In genomic region chr3:104822413-104822812, GRCm38 (mm10) we compare ENCODE assay signal across 28 mouse cellular contexts. TPM values are rescaled to one million over a fixed set of nuclear protein-coding genes. Genes with fewer than 3 reads are reported as not detected.
DNase-seq lines count a peak whose midpoint lies in the region; ATAC-seq and TF ChIP-seq lines count a peak whose summit lies in the region.
"Had no signal": no experiment of that assay in that cellular context is flagged by ENCODE, and none has a peak within 500 bp of the region (broad histone marks: within the 10 kb centered on the region; RNA-seq: fewer than 3 reads in every experiment).

No protein-coding gene starts in this region.

- 89% methylated on average over 3 of the region's 3 CpGs for WGBS in heart, embryonic 10.5 days
- WGBS in midbrain, embryonic 11.5 days, result 84% methylated on average over 3 of the region's 3 CpGs
- WGBS in midbrain, embryonic 13.5 days, result 88% methylated on average over 3 of the region's 3 CpGs

- TF ChIP-seq EP300 in MEL (IDR thresholded peaks at IDR 0.05; ENCODE audit: low read depth in 1 of 2, low read length in 2 of 2), result no peak

- H3K79me2 ChIP-seq in MEL (ENCODE audit: control insufficient read depth, insufficient read depth, low read length, poor library complexity), result peaks cover 4% of the 10 kb centered on the region; the same call in 1 of the 2 replicates

- peaks cover 27% of the 10 kb centered on the region for H3K36me3 ChIP-seq in heart, embryonic 10.5 days
- H3K36me3 ChIP-seq in midbrain, embryonic 11.5 days (ENCODE audit: control insufficient read depth, insufficient read depth, low read length), result peaks cover 2% of the 10 kb centered on the region; the same call in 1 of the 2 replicates
- H3K36me3 ChIP-seq in midbrain, embryonic 13.5 days, result peaks cover 30% of the 10 kb centered on the region
- peaks cover 1 to 18% of the 10 kb centered on the region in 2 experiments for H3K36me3 ChIP-seq in MEL (ENCODE audit: control insufficient read depth in 1 of 2, insufficient read depth in 2 of 2, low read length in 2 of 2)

- ATAC-seq in midbrain, embryonic 11.5 days (ENCODE audit: low FRiP score), result no peak
- ATAC-seq in midbrain, embryonic 13.5 days, result no peak
- ATAC-seq: forebrain, embryonic 14.5 days; forebrain, embryonic 16.5 days had no signal

- H3K27ac ChIP-seq in heart, embryonic 10.5 days, result no peak overlapping the region
- H3K27ac ChIP-seq in midbrain, embryonic 11.5 days (ENCODE audit: low read depth, low read length), result no peak overlapping the region
- no peak overlapping the region for H3K27ac ChIP-seq in midbrain, embryonic 13.5 days
- H3K27ac ChIP-seq in MEL (ENCODE audit: control insufficient read depth, low read depth, low read length), result no peak overlapping the region
- H3K27ac ChIP-seq: embryonic facial prominence, embryonic 13.5 days; embryonic facial prominence, embryonic 15.5 days; forebrain, embryonic 10.5 days; forebrain, embryonic 12.5 days had no signal

- TF ChIP-seq CTCF in MEL (IDR thresholded peaks at IDR 0.05 in 2 of 3, conservative IDR thresholded peaks at IDR 0.05 in 1 of 3; ENCODE audit: control insufficient read depth in 1 of 3, insufficient read depth in 1 of 3, low read depth in 2 of 3, low read length in 3 of 3, poor library complexity in 1 of 3, severe bottlenecking in 1 of 3), result no peak

- peaks cover 23% of the 10 kb centered on the region for H3K4me1 ChIP-seq in heart, embryonic 10.5 days
- H3K4me1 ChIP-seq in midbrain, embryonic 11.5 days (ENCODE audit: control insufficient read depth, insufficient read depth, low read length), result peaks cover 5% of the 10 kb centered on the region; the same call in 1 of the 2 replicates
- H3K4me1 ChIP-seq in midbrain, embryonic 13.5 days (replicated peaks), result peaks cover 14% of the 10 kb centered on the region
- H3K4me1 ChIP-seq in MEL (ENCODE audit: control insufficient read depth in 1 of 2, insufficient read depth in 2 of 2, low read length in 2 of 2), result no peaks in the 10 kb centered on the region; a peak in 1 of 4 replicates

- no peaks in the 10 kb centered on the region for H3K9me3 ChIP-seq in heart, embryonic 10.5 days
- H3K9me3 ChIP-seq in midbrain, embryonic 11.5 days (ENCODE audit: control insufficient read depth, low read length), result no peaks in the 10 kb centered on the region
- H3K9me3 ChIP-seq in midbrain, embryonic 13.5 days, result no peaks in the 10 kb centered on the region
- H3K9me3 ChIP-seq in MEL (replicated peaks; ENCODE audit: insufficient read depth, low read length), result no peaks in the 10 kb centered on the region
- H3K9me3 ChIP-seq: embryonic facial prominence, embryonic 13.5 days; embryonic facial prominence, embryonic 15.5 days; forebrain, embryonic 10.5 days; forebrain, embryonic 12.5 days; G1E had no signal

- no peak overlapping the region for H3K4me3 ChIP-seq in heart, embryonic 10.5 days
- no peak overlapping the region for H3K4me3 ChIP-seq in midbrain, embryonic 11.5 days (ENCODE audit: low read depth, low read length)
- no peak overlapping the region for H3K4me3 ChIP-seq in midbrain, embryonic 13.5 days (replicated peaks)
- no peak overlapping the region for H3K4me3 ChIP-seq in MEL (ENCODE audit: control insufficient read depth in 1 of 2, insufficient read depth in 1 of 2, low read depth in 2 of 2, low read length in 2 of 2)
- H3K4me3 ChIP-seq: embryonic facial prominence, embryonic 13.5 days; embryonic facial prominence, embryonic 15.5 days; erythroblast, embryonic 14.5 days; forebrain, embryonic 10.5 days; forebrain, embryonic 12.5 days had no signal

- no peaks in the 10 kb centered on the region for H3K27me3 ChIP-seq in heart, embryonic 10.5 days (ENCODE audit: insufficient read depth, poor library complexity, severe bottlenecking)
- H3K27me3 ChIP-seq in midbrain, embryonic 11.5 days (ENCODE audit: control insufficient read depth, insufficient read depth, low read length), result no peaks in the 10 kb centered on the region
- H3K27me3 ChIP-seq in midbrain, embryonic 13.5 days, result no peaks in the 10 kb centered on the region
- H3K27me3 ChIP-seq in MEL (ENCODE audit: control insufficient read depth in 1 of 2, insufficient read depth in 2 of 2, low read length in 2 of 2), result no peaks in the 10 kb centered on the region
- H3K27me3 ChIP-seq: embryonic facial prominence, embryonic 13.5 days; embryonic facial prominence, embryonic 15.5 days; forebrain, embryonic 12.5 days had no signal

- H3K4me2 ChIP-seq in midbrain, embryonic 11.5 days, result no peak overlapping the region
- H3K4me2 ChIP-seq in midbrain, embryonic 13.5 days (replicated peaks), result no peak overlapping the region
- H3K4me2 ChIP-seq: embryonic facial prominence, embryonic 13.5 days; embryonic facial prominence, embryonic 15.5 days; forebrain, embryonic 12.5 days had no signal

- H3K9ac ChIP-seq in midbrain, embryonic 11.5 days (ENCODE audit: low read length), result no peak overlapping the region
- H3K9ac ChIP-seq in midbrain, embryonic 13.5 days (replicated peaks), result no peak overlapping the region
- H3K9ac ChIP-seq in MEL (ENCODE audit: control insufficient read depth, low read depth, low read length, poor library complexity, severe bottlenecking), result no peak overlapping the region
- H3K9ac ChIP-seq: embryonic facial prominence, embryonic 13.5 days; embryonic facial prominence, embryonic 15.5 days; forebrain, embryonic 12.5 days had no signal

- no peak for TF ChIP-seq POLR2A in MEL (IDR thresholded peaks at IDR 0.05; ENCODE audit: control insufficient read depth in 1 of 2, insufficient read depth in 1 of 2, low read depth in 1 of 2, low read length in 2 of 2, poor library complexity in 1 of 2)

- DNase-seq in heart, adult 11 months, result peak; percentile 55
- DNase-seq in heart, embryonic 10.5 days (ENCODE audit: low spot score), result no peak
- DNase-seq in midbrain, embryonic 11.5 days (ENCODE audit: low spot score, missing footprints), result peak; percentile 39
- peak; percentile 40 for DNase-seq in MEL (ENCODE audit: low read depth, low spot score)
- peak; percentile 18 for DNase-seq in yolk sac, embryonic 10.5 days (ENCODE audit: low spot score)
- DNase-seq in cerebellum, adult 9-11 months, result no peak
- no peak for DNase-seq in gastrocnemius, postnatal 10 days
- DNase-seq: adrenal gland, adult 2 months; adrenal gland, postnatal 14 days; adrenal gland, postnatal 36 days; cerebellum, adult 11-12 months; cerebellum, adult 2 months; cerebellum, adult 9-10 months; cerebellum, postnatal 14 days; cerebellum, postnatal 36 days; embryo, embryonic 11 days had no signal

- no peak for TF ChIP-seq RAD21 in MEL (IDR thresholded peaks at IDR 0.05; ENCODE audit: low read depth, low read length)

TF ChIP-seq in MEL, 35 proteins besides CTCF, POLR2A, EP300 and RAD21 (continues in another document):
- TF ChIP-seq NRF1 (IDR thresholded peaks at IDR 0.05; ENCODE audit: insufficient read depth, low read depth, low read length, poor library complexity, severe bottlenecking) (no peak), MAZ (IDR thresholded peaks at IDR 0.05; ENCODE audit: low read depth, low read length) (no peak), ETS1 (IDR thresholded peaks at IDR 0.05; ENCODE audit: low read depth, low read length) (peak; percentile 69)

RNA-seq across cellular contexts. Expression of gene Mov10, which starts 4.0 kb away (rescaled TPM):
- 42.2 and 54.0 TPM in 2 replicates for polyA plus RNA-seq in heart, embryonic 10.5 days (2016; fragmentation: Nextera tagmentation; extraction: Ambion mirVana)
- polyA plus RNA-seq in midbrain, embryonic 11.5 days (2014; fragmentation: Nextera tagmentation; extraction: Ambion mirVana), result 9.5 and 9.9 TPM in 2 replicates
- 6.2 and 8.7 TPM in 2 replicates for polyA plus RNA-seq in midbrain, embryonic 13.5 days (2015; fragmentation: Nextera tagmentation; extraction: Ambion mirVana)
- total RNA-seq in MEL (2012; rRNA removed), result 7.1 and 7.6 TPM in 2 replicates
- 10 to 100 TPM in 1 of 2 experiments, not detected in 1; 32.5 TPM for polyA plus RNA-seq in MEL (2012; ENCODE audit: insufficient read depth in 1 of 2, insufficient read length in 2 of 2, low read depth in 1 of 2, low replicate concordance in 2 of 2, missing spikeins in 1 of 2)
- total RNA-seq in gastrocnemius, postnatal 10 days (2021), result 1 to 10 TPM; 5.5 to 8.7 TPM

RNA-seq across cellular contexts. Expression of gene Rhoc, which starts 34.2 kb away (rescaled TPM):
- polyA plus RNA-seq in heart, embryonic 10.5 days (2016; fragmentation: Nextera tagmentation; extraction: Ambion mirVana), result 243 and 267 TPM in 2 replicates
- 78.2 and 82.0 TPM in 2 replicates for polyA plus RNA-seq in midbrain, embryonic 11.5 days (2014; fragmentation: Nextera tagmentation; extraction: Ambion mirVana)
- polyA plus RNA-seq in midbrain, embryonic 13.5 days (2015; fragmentation: Nextera tagmentation; extraction: Ambion mirVana), result 39.7 and 43.2 TPM in 2 replicates
- total RNA-seq in MEL (2012; rRNA removed), result not detected in 2 replicates
- polyA plus RNA-seq in MEL (2012; ENCODE audit: insufficient read depth in 1 of 2, insufficient read length in 2 of 2, low read depth in 1 of 2, low replicate concordance in 2 of 2, missing spikeins in 1 of 2), result under 1 TPM in 1 of 2 experiments, not detected in 1; 0.21 TPM
- total RNA-seq in gastrocnemius, postnatal 10 days (2021), result 100 to 1,000 TPM in 1 of 2 experiments, 10 to 100 TPM in 1; 96.3 to 130 TPM

RNA-seq across cellular contexts. Expression of gene Fam19a3, which starts 40.8 kb away (rescaled TPM):
- polyA plus RNA-seq in heart, embryonic 10.5 days (2016; fragmentation: Nextera tagmentation; extraction: Ambion mirVana), result 0.70 and 1.4 TPM in 2 replicates
- not detected in 2 replicates for polyA plus RNA-seq in midbrain, embryonic 11.5 days (2014; fragmentation: Nextera tagmentation; extraction: Ambion mirVana)
- polyA plus RNA-seq in midbrain, embryonic 13.5 days (2015; fragmentation: Nextera tagmentation; extraction: Ambion mirVana), result not detected in 2 replicates
- not detected in 2 replicates for total RNA-seq in MEL (2012; rRNA removed)
- under 1 TPM in 1 of 2 experiments, not detected in 1; 0.03 TPM for polyA plus RNA-seq in MEL (2012; ENCODE audit: insufficient read depth in 1 of 2, insufficient read length in 2 of 2, low read depth in 1 of 2, low replicate concordance in 2 of 2, missing spikeins in 1 of 2)
- 1 to 10 TPM; 3.8 TPM for total RNA-seq in gastrocnemius, postnatal 10 days (2021)
- total RNA-seq: common myeloid progenitor, adult 5-6 weeks had no signal
- polyA plus RNA-seq: C2C12; embryonic facial prominence, embryonic 11.5 days; erythroblast, embryonic 14.5 days; forebrain, embryonic 10.5 days; G1E had no signal

RNA-seq across cellular contexts. Expression of gene St7l, which starts 41.4 kb away (rescaled TPM):
- 27.0 and 32.2 TPM in 2 replicates for polyA plus RNA-seq in heart, embryonic 10.5 days (2016; fragmentation: Nextera tagmentation; extraction: Ambion mirVana)
- 36.3 and 40.3 TPM in 2 replicates for polyA plus RNA-seq in midbrain, embryonic 11.5 days (2014; fragmentation: Nextera tagmentation; extraction: Ambion mirVana)
- polyA plus RNA-seq in midbrain, embryonic 13.5 days (2015; fragmentation: Nextera tagmentation; extraction: Ambion mirVana), result 35.7 and 38.7 TPM in 2 replicates
- 7.9 and 8.6 TPM in 2 replicates for total RNA-seq in MEL (2012; rRNA removed)
- 1 to 10 TPM in 1 of 2 experiments, not detected in 1; 8.0 TPM for polyA plus RNA-seq in MEL (2012; ENCODE audit: insufficient read depth in 1 of 2, insufficient read length in 2 of 2, low read depth in 1 of 2, low replicate concordance in 2 of 2, missing spikeins in 1 of 2)
- total RNA-seq in gastrocnemius, postnatal 10 days (2021), result 10 to 100 TPM; 13.8 to 20.8 TPM

RNA-seq across cellular contexts. Expression of gene Ppm1j, which starts 41.6 kb away (rescaled TPM):
- 19.9 and 44.8 TPM in 2 replicates for polyA plus RNA-seq in heart, embryonic 10.5 days (2016; fragmentation: Nextera tagmentation; extraction: Ambion mirVana)
- polyA plus RNA-seq in midbrain, embryonic 11.5 days (2014; fragmentation: Nextera tagmentation; extraction: Ambion mirVana), result 0.44 and 0.97 TPM in 2 replicates
- polyA plus RNA-seq in midbrain, embryonic 13.5 days (2015; fragmentation: Nextera tagmentation; extraction: Ambion mirVana), result 0.30 and 0.77 TPM in 2 replicates
- 0.54 and 2.2 TPM in 2 replicates for total RNA-seq in MEL (2012; rRNA removed)
- 1 to 10 TPM in 1 of 2 experiments, not detected in 1; 2.7 TPM for polyA plus RNA-seq in MEL (2012; ENCODE audit: insufficient read depth in 1 of 2, insufficient read length in 2 of 2, low read depth in 1 of 2, low replicate concordance in 2 of 2, missing spikeins in 1 of 2)
- total RNA-seq in gastrocnemius, postnatal 10 days (2021), result 10 to 100 TPM; 31.9 to 32.4 TPM
- total RNA-seq: G1E had no signal
- polyA plus RNA-seq: erythroblast, embryonic 14.5 days had no signal

Comparison
In these comparisons a context has a peak if more than half of its experiments do, and no peak if none do; other contexts are left out.
1. DNase-seq: peak in heart, adult 11 months (single experiment), midbrain, embryonic 11.5 days (single experiment), MEL (single experiment) and yolk sac, embryonic 10.5 days (single experiment); none in heart, embryonic 10.5 days (single experiment), cerebellum, adult 9-11 months (single experiment) and gastrocnemius, postnatal 10 days (single experiment).
2. RNA of gene Rhoc, which starts 34.2 kb away (polyA plus RNA-seq): 243 to 267 TPM in heart, embryonic 10.5 days, 78.2 to 82.0 TPM in midbrain, embryonic 11.5 days and 39.7 to 43.2 TPM in midbrain, embryonic 13.5 days; 0.21 TPM in MEL; every median in the first group is over 10 times any median in the second.